Mouse (Mus musculus) heart, postnatal 4 days (tissue): ENCODE results near the gene Ttll4. TPM values are rescaled to one million over a fixed set of nuclear protein-coding genes. Genes with fewer than 3 reads are reported as not detected.
A peak's percentile ranks its signal among the peaks of the same experiment; 100 is the strongest.

Experiments used
- DNase-seq: peaks from one replicate; pipeline ENCODE4 v3.0.0; 2021
- total RNA-seq, 2 experiments: library from RNA; stranded (reverse); gene quantifications; 2 replicates each; pipeline ENCODE4 v1.2.3; 2021

Ttll4 gene
- total RNA-seq: 10 to 100 TPM; 19.7 to 22.1 TPM

- peak; percentile 96 for DNase-seq
Observed at GRCm38 (mm10) chr1:74661448-74662195, at the start of gene Ttll4. Gene Ttll4, plus strand, starts transcription at chr1:74661745.

GRCm38 (mm10) chr1:74624183-74624582 lies 37.4 kb upstream of the Ttll4 start:
- no peak for DNase-seq

- no peak for DNase-seq
Observed at GRCm38 (mm10) chr1:74626076-74626475, 35.5 kb upstream of the Ttll4 start.

GRCm38 (mm10) chr1:74628001-74628400 lies 33.5 kb upstream of the Ttll4 start:
- no peak for DNase-seq

- DNase-seq: no peak
Observed at GRCm38 (mm10) chr1:74632734-74633133, 28.8 kb upstream of the Ttll4 start.

- no peak for DNase-seq
Observed at GRCm38 (mm10) chr1:74643524-74643923, 18.0 kb upstream of the Ttll4 start.

GRCm38 (mm10) chr1:74643926-74644325 lies 17.6 kb upstream of the Ttll4 start:
- DNase-seq: peak; percentile 27

GRCm38 (mm10) chr1:74662253-74662865 lies 814 bp downstream of the Ttll4 start:
- no peak for DNase-seq

GRCm38 (mm10) chr1:74665153-74665552 lies 3.6 kb downstream of the Ttll4 start:
- no peak for DNase-seq

- DNase-seq: no peak
Observed at GRCm38 (mm10) chr1:74668371-74668770, 6.8 kb downstream of the Ttll4 start.

GRCm38 (mm10) chr1:74672731-74673130 lies 11.2 kb downstream of the Ttll4 start:
- DNase-seq: no peak

- DNase-seq: no peak
Observed at GRCm38 (mm10) chr1:74676863-74677262, 15.3 kb downstream of the Ttll4 start.

- DNase-seq: no peak
Observed at GRCm38 (mm10) chr1:74677843-74678242, 16.3 kb downstream of the Ttll4 start.

GRCm38 (mm10) chr1:74687131-74687530 lies 25.6 kb downstream of the Ttll4 start:
- DNase-seq: no peak

GRCm38 (mm10) chr1:74693891-74694583 lies 32.5 kb downstream of the Ttll4 start:
- DNase-seq: no peak

- DNase-seq: no peak
Observed at GRCm38 (mm10) chr1:74695836-74696235, 34.3 kb downstream of the Ttll4 start.

GRCm38 (mm10) chr1:74697416-74697815 lies 35.9 kb downstream of the Ttll4 start:
- DNase-seq: no peak

GRCm38 (mm10) chr1:74698353-74698752 lies 36.8 kb downstream of the Ttll4 start:
- DNase-seq: no peak

GRCm38 (mm10) chr1:74698791-74699190 lies 37.2 kb downstream of the Ttll4 start:
- DNase-seq: peak; percentile 55

- DNase-seq: no peak
Observed at GRCm38 (mm10) chr1:74702142-74702553, 40.6 kb downstream of the Ttll4 start.

- DNase-seq: no peak
Observed at GRCm38 (mm10) chr1:74704156-74704555, 42.6 kb downstream of the Ttll4 start.

- DNase-seq: no peak
Observed at GRCm38 (mm10) chr1:74705016-74705415, 43.5 kb downstream of the Ttll4 start.

- DNase-seq: no peak
Observed at GRCm38 (mm10) chr1:74709566-74709965, 48.0 kb downstream of the Ttll4 start.

GRCm38 (mm10) chr1:74712046-74712445 lies 50.5 kb downstream of the Ttll4 start:
- no peak for DNase-seq
